Mouse (Mus musculus): ENCODE data around the gene Rap1gds1.
A peak's percentile ranks its signal among the peaks of the same experiment; 100 is the strongest.

Gene Rap1gds1

DNA sequence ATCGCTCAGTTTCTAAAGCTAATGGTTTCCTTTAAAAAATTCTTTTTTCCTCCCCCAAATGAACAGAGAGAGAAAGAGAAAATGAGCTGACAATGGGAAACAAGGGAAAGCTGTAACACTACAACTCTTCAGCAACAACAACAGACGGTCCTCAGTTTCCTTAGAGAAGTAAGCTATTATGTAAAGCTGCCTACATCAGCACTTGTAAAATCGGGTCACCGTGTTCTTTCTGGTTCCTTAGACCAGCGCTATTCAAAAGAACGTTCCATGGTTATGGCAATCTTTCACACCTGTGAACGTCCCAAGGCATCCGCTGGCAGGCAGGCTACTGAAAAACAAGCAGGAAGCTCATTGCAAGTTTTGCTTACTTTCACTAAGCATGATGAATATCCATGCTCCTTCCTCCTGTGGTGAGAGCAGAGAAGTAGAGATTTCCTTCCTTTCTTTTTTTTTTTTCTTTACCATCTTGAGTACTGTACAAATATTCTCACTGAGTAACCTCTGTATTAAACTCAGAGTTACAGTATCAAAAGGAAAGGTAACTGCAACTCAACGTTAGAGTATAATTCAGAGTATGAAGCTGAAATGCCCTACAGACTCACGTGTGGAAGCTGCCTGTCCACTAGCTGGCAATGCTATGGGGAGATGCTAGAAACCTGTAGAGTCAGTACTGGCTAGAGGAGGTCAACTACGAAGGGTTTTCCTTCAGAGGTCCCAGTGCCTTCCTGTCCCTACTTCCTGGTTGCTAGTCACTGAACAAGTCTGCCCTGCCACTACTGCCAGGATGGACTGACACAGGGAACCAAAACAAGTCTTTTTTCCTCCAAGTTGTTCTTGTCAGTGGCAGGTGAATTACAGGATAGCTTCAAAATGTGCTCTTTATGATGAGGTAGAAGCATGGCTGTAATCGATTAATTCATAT is 26.0 kb downstream of the Rap1gds1 start:
- DNase-seq = no peak

DNA sequence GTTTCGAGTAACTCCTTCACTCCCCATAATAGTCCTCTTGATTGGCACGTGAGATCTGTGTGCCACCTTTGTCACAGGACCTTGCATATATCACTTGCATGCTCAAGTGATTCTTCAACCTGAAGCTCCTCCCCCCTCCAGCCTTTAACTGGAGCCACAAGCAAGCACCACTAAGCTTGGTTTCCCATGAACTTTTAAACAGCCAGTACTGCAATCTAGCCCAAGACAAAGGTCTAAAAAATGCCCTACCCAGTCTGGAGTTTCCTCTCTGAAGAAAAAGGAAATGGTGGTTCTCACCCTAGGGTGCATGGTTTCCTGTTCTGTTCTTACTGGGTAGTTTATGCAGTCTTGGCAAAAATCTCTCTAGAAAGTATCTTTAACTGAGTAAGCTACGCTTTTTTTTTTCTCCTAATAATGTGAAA is 32.6 kb downstream of the Rap1gds1 start:
- peak in 1 of 2 experiments; percentile 10 for DNase-seq

DNA sequence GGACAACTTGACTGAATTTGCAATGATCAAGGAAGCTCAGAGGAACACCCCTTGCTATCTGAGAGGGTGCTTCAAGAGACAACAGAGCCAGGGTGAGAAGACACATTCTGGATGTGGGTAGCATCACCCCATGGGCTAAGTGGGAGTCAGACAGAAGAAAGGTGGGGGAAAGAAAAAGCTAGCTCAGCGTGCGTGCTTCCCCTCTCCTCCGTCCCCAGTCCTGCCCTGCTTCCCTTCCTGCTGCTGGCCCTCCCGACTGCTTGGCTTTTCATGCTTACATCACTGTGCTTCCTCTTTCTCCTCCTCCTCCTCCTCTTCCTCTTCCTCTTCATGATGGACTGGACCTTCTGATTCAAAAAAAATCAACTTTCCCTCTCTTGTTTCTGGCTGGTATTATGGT is 33.1 kb downstream of the Rap1gds1 start:
- no peak for DNase-seq

DNA sequence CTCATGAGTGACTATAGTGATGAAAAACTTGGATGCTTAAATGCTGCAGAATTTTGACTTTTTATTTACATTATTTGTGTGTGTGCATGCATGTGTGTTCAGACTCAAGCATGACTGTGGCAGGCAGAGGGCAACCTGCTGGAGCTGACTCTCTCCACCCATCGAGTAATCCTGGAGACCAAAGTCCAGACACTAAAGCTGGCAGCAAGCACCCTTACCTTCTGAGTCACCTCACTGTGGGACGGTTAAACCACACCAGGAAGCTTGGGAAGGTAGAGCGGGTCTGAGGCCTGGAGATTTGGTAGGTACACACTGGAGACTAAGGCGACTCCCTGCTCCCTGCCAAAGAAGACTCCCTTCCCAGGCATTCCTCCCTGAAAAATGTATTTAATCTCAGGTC is 38.0 kb downstream of the Rap1gds1 start:
- DNase-seq = no peak

DNA sequence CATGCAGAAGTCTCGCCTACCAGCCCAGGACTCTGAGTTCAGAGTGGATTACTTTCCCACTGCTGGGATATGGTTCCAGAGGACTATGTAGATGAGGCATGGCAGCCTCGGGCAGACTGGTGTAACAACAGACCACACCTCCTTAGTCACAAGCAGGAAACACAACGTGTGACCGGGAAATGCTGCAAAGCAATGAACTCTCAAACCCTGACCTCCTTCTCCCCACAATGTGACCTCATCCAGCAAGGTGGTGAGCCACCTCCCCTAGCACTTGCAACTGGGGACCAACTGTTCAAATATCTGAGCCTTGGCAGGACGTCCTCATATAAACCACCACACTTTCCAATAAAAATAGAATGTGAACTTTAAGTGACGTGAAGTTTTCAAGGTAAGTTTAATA is 41.8 kb downstream of the Rap1gds1 start:
- no peak for DNase-seq

DNA sequence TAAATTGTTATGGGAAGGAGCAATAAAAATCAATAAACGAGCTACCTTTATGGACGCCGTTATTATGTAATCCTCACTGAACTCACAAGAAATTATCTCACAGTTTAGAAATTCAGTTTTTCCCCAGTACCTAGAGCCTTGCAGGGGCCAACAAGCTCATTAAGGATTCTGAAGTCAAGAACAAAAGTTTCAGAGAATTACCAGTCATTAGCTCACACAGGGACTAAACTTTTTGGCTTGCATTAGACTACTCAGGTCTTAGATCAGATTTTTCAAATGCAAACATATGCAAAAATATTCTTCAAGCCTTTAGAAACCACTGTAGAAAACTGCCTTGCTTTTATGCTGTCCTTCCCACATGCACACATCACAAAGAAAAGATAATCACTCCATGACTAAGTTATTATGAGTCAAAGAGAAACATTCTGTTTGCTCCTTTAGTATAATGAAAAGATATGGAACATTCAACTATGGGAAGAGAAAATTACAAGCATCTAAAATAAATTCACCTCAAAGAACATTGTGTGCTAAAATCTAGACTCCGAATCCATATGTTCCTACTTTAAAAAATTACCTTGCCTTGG is 44.3 kb downstream of the Rap1gds1 start:
- DNase-seq = no peak

DNA sequence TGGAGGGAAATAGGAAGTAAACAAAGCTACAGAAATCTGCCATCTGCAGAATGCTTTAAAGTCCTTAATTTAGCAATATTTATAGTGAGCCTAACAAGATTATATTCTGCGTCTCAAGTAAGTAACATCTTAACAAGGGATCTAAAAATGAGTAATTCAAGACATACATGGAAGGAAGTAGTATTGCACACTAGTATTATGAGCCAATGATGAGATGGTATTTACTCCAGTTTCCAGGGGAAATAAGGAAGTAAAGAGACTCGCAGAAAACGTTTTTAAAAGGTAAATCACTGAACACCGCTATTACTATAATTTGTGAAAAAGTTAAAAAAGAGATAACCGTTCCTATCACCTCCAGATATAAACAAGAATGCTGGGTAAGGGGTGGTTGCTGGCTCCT is 49.9 kb downstream of the Rap1gds1 start:
- DNase-seq = no peak

DNA sequence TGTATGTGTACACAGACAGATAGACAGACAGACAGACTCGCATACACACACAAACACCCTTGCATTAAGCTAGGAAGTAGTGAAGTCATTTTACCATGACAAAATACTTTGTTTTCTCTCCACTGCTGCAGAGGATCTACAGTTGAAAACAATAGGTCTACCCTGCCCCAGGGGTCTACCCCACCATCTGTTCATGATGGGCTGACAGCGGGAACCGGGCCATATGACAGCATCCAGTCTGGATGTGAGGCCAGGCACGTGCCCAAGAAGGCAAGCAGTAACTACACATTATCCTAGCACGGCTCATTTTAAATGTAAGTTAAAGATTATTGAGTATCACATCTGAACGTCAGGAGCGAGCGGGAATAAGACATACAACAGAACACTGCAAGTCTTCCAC is 51.4 kb downstream of the Rap1gds1 start:
- DNase-seq = no peak

DNA sequence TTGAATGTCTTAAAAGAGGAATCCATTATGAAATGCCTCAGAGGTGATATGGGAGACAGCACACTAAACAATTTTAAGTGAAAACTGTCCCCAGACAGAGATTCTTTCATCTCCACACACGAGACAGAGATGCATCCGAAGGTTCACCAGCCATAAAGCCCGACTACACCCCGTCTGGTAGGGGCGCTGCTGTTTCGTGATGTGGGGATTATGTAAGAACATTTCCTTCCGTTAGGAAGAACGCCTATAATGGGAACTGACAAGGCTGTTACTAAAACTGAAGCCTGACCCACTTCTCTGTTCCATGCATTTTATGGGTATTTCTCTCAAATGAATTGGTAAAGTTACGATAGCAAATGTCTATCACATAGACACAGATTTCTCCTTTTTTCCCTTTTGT is 62.6 kb downstream of the Rap1gds1 start:
- no peak for DNase-seq

DNA sequence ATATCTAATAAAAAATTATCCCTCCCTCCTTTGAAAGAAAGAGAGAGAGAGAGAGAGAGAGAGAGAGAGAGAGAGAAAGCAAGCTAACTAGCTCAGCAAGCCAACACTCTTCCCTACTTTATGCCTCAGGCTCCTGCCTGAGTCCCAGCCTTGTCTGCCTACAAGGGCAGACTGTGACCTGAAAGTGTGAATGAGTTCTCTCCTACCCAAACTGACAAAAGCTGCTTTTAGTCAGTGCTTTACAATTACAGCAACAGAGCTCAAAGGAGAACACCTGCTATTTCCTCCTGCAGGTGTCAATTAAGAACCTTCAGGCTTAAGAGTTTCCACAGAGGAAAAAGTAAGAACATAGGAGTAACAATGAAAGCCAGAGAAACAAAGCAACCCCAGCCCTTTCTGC is 69.3 kb downstream of the Rap1gds1 start:
- DNase-seq = no peak

DNA sequence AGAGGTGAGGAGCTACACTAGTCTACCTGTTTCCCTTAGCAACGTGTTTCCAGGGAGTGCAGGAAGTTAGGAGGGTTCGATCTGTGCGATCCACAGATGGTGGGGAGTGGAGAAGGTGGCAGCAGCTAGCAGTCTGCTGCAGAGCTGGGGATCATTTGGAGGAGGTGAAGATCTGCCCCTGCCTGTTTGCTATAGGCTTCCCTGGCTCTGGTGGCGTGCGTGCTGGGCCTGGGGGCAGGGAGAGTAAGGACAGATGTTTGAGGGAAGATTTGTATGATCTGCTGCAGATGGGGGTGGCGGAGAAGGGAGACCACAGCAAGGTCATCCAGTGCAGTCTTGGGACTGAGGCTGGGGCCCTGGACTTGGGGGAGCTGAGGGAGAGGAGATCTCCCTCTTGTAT is 72.2 kb downstream of the Rap1gds1 start:
- no peak for DNase-seq

DNA sequence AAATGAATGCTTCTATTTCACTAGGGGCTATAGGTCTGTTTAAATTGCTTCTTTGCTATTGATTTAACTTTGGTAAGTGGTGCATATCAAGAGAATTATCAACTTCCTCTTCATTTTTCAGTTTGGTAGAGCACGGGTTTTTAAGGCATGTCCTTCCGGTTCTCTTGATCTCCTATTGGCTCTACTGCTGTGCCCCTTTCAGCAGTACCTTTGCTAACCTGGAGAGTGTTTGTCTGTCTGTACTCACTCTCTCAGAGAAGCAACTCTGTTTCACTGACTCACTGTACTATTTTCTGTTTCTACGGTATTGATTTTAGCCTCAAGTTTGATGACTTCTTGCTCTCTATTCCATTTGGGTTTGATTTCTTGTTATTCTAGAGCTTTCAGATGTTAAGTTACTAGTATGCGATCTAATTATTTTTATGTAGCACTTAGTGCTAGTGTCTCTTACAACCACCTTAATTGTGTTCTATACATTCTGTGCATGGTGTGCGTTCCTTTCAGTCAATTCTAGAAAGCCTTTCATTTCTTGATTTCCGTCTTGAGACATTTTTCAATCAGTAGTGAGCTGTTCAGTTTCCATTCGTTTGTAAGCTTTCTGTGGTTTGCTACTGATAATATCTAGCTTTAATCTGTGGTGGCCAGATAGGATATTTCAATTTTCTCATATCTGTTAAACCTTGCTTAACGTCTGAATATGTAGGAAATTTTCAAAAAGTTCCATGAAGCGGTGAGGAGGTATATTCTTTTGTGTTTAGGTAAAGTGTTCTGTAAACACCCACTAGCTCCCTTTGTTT is 74.7 kb downstream of the Rap1gds1 start:
- no peak for DNase-seq

DNA sequence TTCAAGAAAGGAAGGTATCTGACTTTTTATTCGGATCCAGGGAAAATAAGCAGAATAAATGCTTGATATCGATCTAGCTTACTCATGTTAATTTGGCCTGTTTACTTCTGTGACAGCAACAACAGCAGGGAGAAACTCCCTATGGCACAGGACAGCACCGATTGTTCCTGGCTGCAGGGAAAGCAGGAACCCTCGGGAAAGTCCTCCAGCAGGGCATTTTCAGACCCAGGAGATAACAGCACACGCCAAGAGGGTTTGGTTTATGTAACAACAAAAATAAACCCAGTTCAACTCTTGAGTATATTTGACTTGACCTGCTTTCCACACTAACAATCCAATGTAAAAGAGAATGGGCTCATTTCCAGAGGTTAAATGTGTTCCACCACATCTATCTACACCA is 81.5 kb downstream of the Rap1gds1 start:
- DNase-seq = no peak

DNA sequence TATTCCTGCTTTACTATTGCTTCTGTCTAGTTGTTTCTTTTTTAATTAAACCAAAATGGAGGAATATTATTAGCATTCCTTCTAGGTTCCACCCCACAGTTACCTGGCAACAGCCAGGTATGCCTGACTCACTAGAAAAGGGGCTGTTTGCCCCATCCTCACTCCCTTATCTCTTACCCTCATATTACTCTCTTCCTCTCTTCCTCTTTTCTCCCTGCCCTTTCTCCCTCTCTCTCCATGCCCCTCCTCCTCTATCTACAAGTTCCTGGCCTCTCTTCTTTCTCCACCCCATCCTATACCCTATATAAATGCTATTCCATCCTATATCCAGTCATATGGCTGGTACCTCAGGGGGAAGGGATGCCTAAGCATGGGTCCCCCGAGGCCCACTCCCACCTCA is 83.6 kb downstream of the Rap1gds1 start:
- no peak for DNase-seq

DNA sequence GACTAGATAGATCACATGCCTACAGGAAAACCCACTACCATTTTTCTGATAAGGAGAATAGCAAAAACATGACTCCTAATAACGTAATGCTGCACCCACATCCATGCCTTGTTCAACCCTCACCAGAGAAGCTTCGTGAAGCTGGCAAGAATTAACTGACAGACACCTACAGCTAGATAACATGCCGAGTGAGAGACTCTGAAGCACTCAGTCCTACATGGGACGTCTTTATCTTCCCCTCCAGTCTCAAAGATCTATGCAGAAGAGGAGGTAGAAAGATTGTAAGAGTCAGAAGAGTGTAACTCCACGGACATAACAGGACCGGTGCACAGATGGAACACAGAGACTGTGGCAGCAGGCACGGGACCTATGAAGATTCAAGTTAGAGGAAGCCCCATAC is 85.9 kb downstream of the Rap1gds1 start:
- no peak for DNase-seq

DNA sequence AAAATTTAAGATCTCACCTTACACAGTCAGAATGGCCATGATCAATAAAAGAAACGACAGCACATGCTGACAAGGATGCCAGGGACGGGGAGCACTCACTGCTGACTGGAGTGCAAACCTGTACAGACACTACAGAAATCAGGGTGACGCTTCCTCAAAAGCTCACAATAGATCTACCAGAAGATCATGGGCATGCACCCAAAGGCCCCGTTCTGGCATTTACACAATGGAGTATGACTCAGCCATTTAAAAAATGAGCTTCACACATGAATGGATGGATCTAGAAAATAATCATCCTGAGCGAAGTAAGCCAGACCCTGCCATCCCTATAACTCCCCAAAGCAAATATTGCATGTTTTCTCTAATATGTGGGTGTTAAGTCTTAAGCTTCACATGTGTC is 87.0 kb downstream of the Rap1gds1 start:
- DNase-seq = no peak

DNA sequence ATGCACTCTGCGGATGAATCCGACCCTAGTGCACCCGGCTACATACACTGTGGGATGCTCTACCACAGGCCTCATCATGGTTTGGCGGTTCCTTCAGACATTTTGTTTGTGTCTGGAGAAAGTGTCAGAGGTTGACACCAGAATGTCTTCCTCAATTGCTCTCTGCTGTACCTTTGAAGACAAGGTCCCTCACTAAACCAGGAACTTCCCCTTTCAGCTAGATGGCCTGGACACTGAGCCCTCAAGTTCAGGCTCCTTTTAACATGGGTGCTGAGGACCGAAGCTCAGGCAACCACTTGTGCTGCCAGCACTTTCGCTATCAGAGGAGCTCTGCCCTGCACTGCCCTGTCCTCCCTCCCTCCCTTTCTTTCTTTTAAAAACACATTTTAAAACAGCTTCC is 92.8 kb downstream of the Rap1gds1 start:
- no peak for DNase-seq

DNA sequence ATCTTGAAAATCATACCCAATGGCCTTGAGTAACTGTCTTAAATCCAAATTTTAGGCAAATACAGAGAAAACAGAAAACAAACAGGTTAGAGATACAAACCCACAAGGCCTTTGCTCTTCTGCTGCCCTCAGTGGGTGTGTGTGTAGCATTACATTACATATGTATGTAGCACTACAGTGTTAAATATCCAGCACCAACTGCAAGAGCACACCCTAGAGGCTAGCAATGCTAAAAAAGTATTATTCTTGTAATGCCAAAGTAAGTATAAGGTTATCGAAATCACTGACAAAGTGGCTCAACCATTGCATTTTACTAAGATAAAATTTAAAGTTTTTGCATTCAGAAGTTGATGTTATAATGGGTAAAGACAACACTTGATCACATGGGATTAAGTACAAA is 97.6 kb downstream of the Rap1gds1 start:
- no peak for DNase-seq

DNA sequence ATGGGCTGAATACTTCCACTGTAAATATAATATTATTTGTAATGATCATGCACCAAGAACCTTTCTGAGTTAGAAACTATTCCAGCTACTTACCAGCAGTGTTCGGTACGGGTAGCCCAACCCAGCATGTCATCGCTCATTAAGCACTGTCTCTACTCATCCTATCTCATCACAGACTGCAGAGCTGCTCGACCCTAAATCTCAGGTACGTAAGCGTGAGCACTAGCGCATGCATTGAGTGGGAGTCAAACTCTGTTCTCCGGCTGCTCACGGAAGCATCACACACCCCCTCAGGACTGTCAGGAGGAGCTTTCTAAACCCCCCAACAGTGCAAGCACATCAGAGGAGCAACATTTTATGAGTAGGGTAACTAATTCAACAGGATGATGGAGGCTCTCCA is 107.4 kb downstream of the Rap1gds1 start:
- no peak for DNase-seq

DNA sequence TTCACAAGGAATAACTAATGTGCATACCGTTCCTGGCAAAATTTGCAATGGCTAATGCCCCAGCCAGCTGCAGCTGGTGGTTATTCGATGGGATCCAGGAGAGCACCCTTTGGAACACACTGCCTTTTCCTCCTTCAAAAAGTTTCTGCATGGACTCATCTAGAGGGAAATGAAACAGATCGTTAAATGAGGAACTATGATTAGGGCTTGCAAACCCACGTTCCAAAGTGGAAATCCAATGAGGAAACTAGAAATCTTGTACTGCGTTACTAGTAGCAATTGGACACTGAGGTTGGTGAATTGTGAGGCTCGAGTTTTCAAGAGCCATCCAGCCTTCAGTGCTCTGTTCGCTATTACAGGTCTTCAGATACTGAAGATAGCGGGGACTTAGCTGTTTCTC is 116.5 kb downstream of the Rap1gds1 start:
- DNase-seq = no peak

DNA sequence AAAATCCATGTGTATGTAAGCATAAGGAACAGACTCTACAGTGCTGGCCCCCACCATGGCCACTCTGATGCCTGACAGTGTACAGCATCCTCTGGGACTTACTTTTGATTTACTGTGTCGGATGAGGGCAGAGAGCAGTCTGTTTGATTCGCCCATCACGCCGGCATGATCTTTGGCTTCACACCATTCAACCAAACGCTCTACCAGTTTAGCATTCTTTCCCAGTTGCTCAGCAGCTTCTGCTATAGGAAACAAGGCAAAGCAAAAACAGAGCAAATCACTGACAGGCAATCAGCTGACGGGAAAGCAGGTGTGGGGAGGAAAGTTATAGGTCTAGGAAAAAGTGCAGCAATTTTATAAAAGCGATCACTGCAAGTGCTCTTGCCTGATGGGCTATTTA is 119.8 kb downstream of the Rap1gds1 start:
- DNase-seq = no peak

DNA sequence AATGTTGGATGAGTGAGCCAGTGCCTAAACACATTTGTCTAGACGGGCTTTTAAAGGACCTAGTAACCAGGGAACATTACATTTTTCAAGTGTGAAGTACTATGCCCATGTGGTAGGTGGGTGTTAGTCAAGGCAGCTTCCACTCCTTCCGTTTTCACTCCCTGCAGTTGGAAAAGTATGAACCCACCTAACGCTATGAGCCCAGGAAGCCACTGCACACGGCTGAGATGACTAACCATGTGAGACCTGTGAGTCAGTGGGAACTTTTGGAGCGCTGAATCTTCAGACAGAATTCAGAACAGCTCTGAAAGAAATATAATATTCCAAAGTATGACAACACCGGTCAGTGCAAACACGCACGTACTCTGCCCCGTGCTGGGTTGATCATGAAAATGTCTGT is 125.9 kb downstream of the Rap1gds1 start:
- DNase-seq = no peak

DNA sequence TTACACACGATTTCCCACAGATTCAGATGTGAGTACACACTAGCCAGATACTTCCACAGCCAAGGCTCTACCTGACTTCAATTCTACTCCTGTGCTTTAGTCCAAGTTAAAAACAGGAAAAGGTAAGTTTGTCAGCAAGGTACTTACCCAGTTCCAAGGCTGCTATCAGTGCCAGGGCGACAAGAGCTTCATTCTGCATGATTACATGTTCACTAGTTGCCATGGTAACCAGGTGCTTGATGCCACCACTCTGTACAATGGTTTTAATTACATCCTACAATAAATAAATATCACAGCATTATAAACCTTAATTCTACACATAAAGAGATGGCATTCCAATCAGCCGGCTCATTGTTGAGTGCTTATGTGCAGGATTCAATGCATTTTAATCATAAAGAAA is 129.5 kb downstream of the Rap1gds1 start:
- no peak for DNase-seq

DNA sequence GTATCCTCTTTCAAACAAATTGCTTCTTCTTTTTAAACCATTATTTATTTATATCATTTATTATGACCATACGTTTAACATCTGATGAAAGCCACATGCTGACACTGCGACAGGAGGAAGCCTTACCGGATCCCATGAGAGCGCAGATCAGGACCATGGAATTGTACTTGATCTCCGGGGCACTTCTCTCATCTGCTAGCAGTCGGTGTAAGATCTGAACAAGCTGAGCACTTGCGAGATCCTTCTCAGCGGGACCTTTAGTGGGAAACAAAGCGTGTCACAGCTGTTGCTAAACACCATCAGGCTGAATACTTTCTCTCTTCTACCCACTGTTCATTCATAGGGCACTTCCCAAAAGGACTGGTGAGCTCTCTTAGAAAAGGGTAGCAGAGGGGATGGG is 133.4 kb downstream of the Rap1gds1 start:
- DNase-seq = no peak

Measured in thymus, adult 18-20 months (tissue).